Mouse (Mus musculus) adrenal gland, adult 18-20 months (tissue): ENCODE measurements at regions not wholly inside any gene's neighbourhood (a gene's known extent, or its start where the extent isn't known, plus 50 kb on each side); places are given as distances from the start of the nearest gene placed in this dataset.
A peak's percentile ranks its signal among the peaks of the same experiment; 100 is the strongest.

Experiments
- DNase-seq, 2 experiments: peaks; one replicate each; pipeline ENCODE4 v3.0.0; 2021 to 2022; ENCODE audit warnings: low spot score in 2 of 2

DNA sequence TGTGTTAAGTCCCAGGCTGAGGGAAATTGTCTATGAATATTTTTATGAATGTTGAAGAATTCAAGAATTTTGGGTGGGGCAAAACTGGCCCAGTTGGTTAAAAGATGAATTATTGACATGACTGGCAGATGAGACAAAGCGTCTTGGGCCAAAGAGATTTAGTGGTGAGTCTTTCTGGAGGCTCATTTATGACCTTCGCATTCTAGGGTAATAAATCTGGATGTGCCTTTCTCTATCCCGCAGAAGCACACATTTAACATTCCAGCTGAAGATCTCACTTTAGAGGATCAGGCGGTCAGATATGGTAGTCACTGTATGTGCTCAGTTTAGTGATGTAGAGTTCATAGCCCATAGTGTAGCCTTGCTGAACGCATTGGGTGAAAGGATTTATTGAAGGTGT is 296.9 kb upstream of the Gm21798 start:
- no peak for DNase-seq

DNA sequence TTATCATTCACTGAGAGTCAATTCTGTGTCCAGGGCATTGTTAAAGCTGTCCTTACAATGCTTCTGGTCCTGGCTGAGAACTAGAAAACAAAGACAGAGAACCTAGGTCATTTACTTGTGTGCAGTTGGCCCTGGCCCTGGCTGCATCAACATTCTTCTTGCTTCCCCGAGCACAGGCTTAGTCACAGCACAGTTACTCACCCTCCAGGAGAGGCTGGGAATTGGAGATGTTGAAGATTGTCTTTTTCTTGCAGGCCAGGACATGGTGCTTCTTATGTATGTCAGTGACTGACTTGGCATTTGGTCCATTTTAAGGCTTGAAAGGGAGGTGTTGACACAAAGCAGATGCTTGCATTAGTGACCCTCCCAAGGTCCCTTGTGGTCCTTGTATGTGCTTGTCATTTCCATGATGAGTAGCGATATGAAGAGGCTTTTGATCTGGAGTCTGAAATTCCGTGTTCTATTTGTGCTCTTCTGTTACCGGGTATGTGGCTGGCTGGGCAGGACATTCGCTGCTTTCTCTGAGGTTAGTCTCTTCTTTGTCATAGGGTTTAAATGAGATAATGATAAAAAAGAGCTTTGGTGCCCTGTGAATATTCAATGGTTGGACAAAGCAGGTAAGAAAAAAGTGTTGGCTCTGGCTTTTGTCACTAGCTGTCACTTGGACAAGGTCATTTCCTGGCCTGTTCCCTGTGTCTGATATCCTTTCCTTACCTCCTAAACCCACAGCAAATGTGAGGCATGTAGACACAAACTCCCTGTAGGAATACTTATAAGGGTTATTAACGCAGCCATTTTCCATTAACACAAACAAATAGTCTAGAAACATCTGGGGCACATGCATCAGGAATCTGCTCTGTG is 285.0 kb upstream of the Gm21798 start:
- DNase-seq, result no peak

DNA sequence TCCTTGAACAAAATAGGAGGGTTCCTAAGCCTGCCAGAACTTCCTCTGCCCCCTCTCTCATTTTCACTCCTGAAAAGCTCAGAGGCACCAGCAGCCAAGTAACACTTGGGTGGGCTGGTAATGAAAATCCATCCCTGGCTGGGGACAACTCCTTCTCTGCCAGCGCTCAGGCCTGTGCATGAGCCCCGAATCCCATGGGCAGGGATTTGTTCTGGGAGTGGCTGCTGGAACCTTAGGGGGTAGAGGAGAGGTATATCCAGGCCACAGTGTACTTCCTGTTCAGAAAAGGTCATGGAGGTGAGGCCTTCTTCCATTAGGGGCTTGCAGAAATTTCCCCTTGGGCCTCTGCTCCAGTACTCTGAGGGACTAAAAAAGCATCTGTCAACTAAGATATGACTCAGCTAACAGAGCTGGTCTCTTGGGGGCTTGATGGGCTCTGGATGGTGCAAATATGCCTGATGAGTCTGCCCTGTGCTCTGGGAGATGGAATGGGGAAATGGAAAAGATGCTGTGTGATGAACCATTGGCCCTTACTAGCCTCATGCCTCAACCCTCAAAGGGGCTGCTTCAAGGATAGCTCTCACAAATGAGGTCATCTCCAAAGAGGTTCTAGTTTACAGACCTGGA is 284.2 kb upstream of the Gm21798 start:
- DNase-seq, result no peak

DNA sequence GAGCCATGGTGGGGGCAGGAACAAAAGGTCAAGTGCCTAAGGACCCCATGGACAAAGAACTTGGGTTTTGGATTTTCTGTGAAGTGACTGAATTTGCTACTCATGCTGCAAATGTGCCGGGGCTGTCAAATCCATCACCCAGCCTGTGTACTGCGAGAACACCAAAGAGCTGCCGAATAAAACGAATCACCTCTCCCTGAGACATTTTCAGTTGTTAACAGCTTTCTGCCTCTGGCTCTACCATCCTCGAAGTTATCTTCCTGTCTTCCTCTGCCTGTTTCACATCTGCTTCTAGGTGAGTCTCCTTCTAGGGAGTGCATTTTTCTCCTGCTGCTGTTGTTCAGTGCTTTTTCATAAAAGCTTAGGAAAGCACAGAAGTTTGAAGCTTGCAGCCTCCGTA is 283.3 kb upstream of the Gm21798 start:
- DNase-seq, result no peak

DNA sequence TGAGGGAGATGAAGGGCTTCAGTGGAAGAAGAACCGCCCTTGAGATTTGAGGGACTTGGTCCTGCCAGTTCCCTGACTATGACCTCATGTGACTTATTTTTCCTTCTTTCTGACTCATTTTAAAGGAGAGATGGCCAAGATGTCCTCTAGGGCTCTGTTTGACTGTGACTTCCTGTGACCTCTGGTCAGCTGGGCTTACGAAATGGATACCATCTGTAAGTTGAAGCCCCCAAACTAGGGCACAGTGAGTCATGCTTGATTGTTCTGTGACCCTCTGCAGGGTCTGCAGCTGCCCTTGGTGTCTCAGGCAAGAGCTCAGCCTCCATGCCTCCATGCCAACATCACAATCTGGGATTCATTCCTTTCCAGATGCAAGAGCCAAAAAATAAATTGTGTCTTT is 282.3 kb upstream of the Gm21798 start:
- no peak for DNase-seq

DNA sequence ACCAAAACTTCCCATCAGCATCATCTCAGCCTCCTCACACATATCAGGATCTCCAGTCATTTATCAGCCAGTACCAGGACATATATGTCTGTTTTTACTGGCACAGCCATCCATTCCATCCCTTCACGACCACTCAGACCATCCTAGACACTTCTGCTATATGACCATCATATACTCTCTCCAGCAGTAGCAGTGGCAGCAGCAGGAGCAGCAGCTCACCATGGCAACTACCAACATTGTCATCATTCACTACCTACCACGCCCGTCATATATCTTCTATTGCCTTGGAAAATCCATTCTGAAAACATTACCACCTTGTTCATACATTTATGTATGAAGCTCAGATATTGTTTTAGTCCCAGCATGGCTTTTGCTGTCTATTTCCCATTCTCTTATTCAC is 276.1 kb upstream of the Gm21798 start:
- DNase-seq, result no peak

DNA sequence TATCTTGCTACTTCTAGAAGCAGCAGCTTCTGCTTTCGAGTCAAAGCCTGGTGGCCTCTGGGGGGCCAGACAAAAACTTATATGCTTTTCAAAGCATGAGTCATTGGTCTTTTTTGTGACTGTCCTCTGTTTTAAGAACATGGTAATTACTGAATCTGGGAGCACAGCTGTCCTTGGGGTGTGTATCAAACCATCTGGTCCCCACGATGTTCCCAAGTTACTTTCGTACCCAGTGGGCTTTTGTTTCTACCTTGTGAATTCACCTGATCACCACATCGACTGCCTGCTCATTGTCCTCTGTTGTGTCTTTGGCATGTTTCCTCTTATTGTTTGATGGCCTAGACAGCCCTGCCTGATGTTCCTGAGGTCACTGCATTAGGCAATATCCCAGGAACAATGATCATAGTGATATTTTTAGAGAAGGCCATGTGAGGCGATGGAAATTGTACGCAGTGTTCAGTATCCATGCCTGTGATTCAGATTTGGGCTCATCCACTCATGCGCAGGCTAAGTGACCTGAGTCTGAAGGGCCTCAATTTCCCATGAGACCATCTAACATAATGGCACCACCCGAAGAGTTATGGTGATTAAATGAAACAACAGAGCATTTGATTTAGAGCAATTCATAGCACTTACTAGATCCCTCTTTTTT is 275.1 kb upstream of the Gm21798 start:
- no peak for DNase-seq

DNA sequence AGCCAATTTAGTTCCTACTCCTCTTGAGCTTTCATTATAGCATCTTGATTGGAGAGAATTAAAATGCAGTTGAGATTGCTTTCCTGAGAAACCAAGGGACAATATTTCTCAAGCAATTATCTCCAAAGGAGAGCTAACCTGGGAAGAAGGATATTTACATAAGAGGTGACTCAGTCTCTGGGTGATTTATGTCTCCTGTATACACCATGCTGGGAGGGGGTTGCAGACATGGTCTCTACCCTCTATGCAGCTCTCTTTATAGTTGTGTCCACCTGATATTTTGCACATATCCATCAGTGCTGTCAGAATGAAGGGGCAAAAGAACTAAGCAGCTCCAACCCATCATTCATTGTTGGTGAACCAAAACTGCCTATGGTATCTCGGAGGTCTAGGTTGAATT is 274.6 kb upstream of the Gm21798 start:
- no peak for DNase-seq

DNA sequence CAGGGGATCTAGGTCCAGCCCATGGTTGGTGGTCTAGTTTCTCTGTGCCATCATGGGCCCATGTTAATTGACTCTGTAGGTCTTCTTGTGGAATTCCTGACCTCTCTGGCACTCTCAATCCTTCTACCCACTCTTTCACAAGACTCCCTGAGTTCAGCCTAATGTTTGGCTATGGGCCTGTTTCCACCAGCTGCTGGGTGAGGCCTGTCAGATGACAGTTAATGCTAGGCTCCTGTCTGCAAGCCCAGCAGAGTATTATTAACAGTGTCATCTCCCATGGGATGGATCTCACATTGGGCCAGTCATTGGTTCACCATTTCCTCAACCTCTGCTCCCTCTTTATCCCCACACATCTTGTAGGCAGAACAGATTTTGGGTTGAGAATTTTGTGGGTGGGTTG is 271.5 kb upstream of the Gm21798 start:
- no peak for DNase-seq

DNA sequence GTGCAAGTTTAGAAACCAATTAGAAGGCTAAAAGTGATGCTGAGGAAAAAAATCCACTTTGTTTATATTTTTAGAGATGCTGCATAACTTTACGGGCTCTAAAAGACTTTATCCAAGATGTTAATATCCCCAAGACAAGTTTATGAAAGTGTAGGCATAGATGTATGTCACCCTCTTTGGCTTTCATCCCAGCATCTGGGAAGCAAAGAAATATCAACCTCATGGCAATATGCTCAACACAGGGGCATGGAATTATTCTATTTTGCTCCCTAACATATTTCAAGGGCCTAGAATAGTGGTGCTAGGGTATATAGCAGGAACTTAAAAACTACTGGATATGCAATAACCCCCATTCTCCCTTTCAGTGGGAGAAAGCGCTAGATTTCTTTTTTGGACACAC is 260.0 kb upstream of the Gm21798 start:
- DNase-seq, result no peak

DNA sequence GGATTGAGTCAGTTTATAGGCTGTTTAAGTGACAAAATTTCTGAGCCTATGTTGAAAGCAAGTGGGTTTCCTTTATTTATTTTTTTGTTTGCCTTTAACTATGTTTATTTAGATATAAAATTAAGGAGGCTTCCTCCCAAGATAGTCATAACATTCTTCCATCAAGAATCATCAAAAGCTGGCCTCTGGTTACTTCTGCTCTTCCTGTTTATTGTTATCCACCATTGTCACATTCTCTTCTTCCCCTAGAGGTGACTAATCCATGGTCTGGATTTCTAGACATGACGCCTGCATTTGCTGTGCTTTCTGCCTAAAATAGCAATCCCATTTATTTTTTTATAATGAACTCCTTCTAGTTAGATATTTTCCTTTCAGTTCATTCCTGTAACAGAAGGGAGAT is 259.3 kb upstream of the Gm21798 start:
- no peak for DNase-seq

DNA sequence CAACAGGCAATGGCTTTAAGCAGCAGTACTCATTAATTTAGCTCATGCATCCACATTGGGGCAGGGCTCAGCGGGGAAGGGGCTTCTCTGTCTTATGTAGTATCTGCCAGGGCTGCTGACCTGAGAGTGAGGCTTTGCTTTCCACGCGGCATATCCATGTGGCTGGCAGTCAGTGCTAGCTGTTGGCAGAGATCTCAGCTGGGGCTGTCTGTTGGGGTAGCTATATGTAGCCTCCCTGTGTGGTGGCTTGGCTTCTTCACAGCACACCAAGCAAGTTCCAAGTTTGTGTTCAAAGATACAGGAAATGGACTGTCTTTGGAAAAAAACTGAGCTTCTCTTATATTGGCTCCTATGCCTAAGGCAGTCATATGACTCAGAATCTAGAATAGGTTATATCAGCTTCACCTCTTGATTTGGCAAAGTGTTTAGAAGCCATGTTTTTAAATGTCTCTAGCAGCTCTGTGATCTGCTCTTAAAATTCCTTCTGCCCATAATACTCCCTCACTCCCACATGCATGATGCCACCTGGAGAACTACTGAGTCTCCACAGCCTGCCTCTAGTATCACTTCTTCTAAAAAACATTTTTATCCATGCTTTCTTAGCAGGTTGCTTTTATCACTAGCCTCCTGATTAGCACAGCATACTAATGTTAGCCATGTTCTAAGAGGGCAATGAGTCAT is 254.9 kb upstream of the Gm21798 start:
- DNase-seq, result no peak

DNA sequence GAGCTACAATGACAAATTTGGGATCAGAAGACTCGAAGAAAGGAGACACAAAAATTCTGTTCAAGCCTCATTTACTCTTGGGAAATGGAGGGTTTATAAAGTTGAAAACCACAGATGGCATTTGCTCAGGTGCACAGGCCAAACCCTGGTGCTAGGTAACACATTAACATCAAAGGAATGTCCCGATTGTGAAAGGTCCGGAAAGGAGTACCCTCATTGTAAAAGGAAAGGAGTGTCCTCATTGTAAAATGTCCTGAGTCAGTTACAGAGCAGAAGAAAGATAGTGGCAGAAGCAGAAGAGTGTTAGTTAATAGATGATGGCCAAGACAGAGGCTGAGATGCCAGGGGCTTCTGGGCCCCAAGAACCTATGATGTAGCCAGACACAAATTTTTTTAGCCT is 252.8 kb upstream of the Gm21798 start:
- no peak for DNase-seq

DNA sequence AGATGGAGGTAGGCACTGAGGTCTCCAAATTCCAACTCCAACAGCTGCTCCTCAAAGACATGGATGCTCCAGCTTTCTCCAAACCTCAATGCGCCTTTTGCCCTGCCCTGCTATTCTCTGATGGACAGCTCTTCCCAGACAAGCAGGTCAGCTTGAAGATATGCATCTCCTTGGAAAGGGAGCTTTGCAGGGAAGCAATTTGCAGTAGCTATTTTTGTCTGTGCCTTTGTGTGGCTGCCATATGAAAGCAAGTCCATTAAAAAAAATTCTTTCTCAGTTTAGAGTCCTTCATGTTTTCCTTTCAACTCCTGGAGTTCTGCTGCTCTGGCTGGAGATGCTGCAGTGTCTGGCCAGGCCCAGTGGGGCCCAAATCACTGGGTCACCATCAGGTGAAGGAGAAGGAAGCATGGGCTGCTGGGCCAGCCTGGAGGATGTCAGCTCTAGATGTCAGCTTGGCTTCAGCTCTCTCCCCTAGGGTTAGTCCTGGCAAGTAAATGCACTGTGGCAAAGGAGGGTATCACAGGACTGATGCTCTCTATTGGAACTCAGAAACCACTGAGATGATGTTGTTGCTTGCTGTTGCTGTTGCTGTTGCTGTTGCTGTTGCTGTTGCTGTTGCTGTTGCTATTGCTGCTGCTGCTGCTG is 240.5 kb upstream of the Gm21798 start:
- DNase-seq, result no peak

DNA sequence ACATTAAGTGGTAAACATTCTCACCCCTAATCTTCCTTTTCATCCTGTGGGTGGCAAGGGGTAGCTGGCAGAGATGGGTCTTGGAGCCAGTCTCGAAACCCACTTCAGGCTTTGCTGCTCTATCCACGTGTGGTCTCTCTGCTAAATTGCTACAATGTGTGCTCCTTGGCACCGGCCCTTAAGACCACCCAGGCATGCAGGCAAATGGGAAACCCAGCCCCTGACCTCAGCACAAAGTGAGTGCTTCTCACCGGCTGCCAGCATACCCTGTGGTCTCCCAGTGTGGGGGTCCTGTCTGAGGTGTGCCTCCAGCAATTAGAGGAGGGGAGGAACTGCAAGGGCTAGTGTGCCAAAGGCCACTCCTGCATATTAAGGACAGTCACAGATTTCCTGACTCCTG is 238.5 kb upstream of the Gm21798 start:
- no peak for DNase-seq

DNA sequence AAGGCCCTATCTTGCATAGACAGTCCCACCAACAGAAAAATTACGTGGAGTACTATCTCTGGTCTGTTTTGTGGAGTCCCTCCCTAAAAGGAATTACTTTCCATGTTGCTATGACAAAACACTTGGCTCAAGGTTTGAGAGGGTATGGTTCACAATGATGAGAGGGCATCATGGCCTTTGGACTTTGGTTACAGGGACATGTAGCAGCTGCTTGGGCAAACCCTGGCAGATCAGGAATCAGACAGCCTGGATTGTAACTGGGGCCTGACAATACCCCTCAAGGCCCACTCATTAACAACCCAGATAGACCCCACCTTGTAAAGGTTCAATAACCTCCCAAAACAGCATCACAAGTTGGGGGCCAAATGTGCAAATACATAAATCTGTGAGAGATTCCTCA is 237.0 kb upstream of the Gm21798 start:
- DNase-seq, result no peak

DNA sequence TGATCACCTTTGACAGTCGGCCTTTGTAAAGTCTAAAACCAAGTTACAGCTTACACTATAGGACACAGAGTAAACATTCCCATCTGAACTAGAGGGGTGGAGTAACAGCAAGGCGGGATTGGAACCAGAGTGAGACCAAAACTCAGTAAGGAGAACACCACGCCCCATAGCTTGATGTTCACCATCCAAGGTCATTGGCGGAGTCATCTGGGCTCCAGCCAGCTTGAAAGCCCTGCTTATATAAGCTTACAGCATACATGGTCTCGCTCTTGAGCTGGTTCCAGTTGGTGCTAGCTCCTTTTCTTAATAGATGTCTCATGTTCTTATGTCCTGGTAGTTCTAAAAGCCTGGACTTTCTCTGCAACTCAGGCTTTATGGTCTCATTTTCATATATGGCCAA is 236.4 kb upstream of the Gm21798 start:
- peak in 1 of 2 experiments; percentile 6 for DNase-seq

DNA sequence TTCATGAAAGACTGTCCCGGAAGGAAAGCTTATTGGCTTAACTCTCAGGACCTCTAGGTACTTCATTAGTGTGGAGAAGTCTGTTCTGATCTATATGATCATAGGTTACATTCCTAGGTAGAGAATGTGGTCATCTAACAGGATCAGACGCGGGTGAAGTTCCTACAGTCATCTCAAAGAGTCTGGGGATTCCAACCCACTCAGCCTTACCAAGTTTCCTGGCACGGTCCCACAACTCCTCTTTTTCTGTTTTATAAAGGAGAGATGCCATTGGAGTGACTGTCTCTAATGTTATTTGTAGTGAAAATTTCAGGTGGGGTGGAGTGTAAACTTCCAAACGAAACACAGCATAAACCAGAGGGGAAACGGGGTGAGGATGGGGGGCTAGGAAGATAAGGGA is 233.4 kb upstream of the Gm21798 start:
- no peak for DNase-seq

DNA sequence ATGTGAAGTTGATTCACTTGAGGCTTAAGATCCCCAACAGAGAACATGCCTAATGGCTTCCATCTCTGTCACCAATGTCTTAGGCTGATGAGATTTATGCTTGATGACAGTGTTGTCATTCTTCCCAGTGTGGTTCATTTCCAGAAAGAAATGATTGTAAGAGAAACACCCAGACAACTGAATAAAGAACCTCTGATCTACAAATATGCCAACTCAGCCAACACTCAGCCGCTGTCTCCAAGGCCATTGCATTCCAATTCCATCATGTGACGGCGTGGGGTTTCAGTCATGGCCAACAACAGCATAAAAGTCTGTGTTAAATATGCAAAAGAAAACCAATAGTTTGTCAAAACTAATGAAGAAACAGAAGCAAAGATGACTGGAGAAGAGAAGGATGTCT is 230.7 kb upstream of the Gm21798 start:
- no peak for DNase-seq

DNA sequence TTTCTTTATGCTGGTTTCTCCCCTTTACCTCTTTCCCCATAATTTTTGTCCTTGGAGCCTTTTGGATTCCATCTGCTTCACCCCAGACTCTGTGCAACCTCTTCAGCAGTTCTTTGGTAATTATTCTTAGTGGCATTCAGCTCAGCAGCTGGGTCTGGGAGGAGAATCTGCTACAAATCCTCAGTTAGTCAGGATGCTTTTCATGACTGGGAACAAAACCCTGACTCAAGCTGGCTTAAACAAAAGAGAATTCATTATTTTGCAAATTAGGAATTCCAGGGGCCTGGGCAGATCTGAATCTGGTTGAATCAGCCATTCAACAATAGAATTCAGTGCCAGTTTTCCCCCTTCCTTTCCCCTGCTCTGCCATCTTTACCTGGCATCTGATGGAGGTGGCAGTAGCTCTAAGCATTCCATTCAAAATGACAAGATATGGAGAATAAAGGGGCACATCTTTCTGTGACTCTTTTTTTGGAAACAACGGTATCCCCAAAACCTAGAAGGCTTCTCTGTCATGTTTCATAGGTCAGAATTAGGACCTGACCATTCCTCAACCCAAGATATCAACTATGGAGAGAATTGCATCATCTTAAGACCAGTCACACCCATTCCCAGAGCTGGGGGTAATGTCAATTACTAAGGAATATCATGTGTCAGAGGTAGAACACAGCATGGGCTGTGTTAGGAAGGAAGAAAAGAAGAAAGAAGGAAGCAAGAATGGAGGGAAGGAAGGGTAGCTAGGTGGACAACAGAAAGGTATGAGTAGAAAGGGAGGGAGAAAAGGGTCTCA is 227.2 kb upstream of the Gm21798 start:
- no peak for DNase-seq

DNA sequence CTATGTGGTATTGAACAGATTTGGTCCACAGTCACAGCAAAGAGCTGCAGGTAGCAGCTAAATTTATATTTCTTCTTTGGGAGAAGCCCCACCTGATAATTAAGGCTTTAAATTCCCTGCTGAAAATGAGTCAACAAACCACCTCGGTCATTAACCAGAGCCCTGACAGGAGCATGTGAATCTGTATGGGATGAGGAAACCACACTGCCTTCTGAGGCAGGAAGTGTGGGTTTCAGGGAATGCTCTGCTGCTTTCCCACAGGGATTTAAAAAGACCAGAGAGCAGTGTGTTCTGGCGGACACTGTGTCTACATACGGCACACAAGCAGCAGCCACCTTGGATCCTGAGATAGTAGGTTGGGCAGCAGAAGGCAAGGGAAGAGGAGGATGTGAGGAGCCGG is 204.0 kb upstream of the Gm21798 start:
- no peak for DNase-seq
